Mouse (Mus musculus): ENCODE results near the gene Rer1. TPM values are rescaled to one million over a fixed set of nuclear protein-coding genes. Genes with fewer than 3 reads are reported as not detected.

Rer1 gene
- polyA plus RNA-seq (2014; fragmentation: Nextera tagmentation; extraction: Ambion mirVana), result 137 and 149 TPM in 2 replicates

GRCm38 (mm10) chr4:155086108-155087024 is at the start of gene Rer1, which contains the start of gene Morn1:
Rer1 (minus strand) TSS chr4:155086382.
Morn1 (plus strand) TSS chr4:155086577.
- peak within 1 kb of the TSS; percentile 91 for H3K4me2 ChIP-seq (ENCODE audit: low read depth, severe bottlenecking)
- ATAC-seq (ENCODE audit: insufficient number of reproducible peaks, low FRiP score, low TSS enrichment, low read depth) (peak; percentile 96), DNase-seq (ENCODE audit: low spot score) (peak; percentile 100)
- no peaks in the 10 kb centered on the region for H3K27me3 ChIP-seq (ENCODE audit: control insufficient read depth, insufficient read depth, low read length)
- H3K36me3 ChIP-seq (ENCODE audit: control insufficient read depth, insufficient read depth, low read length), result peaks cover 2% of the 10 kb centered on the region; the same call in 1 of the 2 replicates
- no peaks in the 10 kb centered on the region for H3K9me3 ChIP-seq (ENCODE audit: control insufficient read depth, low read length)
- peak within 1 kb of the TSS; percentile 89 for H3K27ac ChIP-seq (replicated peaks; ENCODE audit: low read depth, low read length)
- WGBS, result under 1% methylated on average over 70 of the region's 85 CpGs
- peaks cover 13% of the 10 kb centered on the region for H3K4me1 ChIP-seq (ENCODE audit: control insufficient read depth, insufficient read depth, low read length)
- H3K9ac ChIP-seq (ENCODE audit: low read length), result peak within 1 kb of the TSS; percentile 87
- peak within 1 kb of the TSS; percentile 82 for H3K4me3 ChIP-seq (ENCODE audit: low read depth, low read length)

- no peaks in the 10 kb centered on the region for H3K9me3 ChIP-seq (ENCODE audit: control insufficient read depth, low read length)
These were observed 48.5 kb upstream of the Rer1 start for GRCm38 (mm10) chr4:155134686-155135172.

GRCm38 (mm10) chr4:155133658-155134417 is 47.7 kb upstream of the Rer1 start:
- Histone ChIP-seq H3K9ac (ENCODE audit: low read length) (no peak overlapping the region), H3K27ac (replicated peaks; ENCODE audit: low read depth, low read length) (peak overlapping the region; percentile 77), H3K27me3 (ENCODE audit: control insufficient read depth, insufficient read depth, low read length) (no peaks in the 10 kb centered on the region), H3K4me1 (ENCODE audit: control insufficient read depth, insufficient read depth, low read length) (peaks cover 42% of the 10 kb centered on the region), H3K4me2 (ENCODE audit: low read depth, severe bottlenecking) (no peak overlapping the region), H3K9me3 (ENCODE audit: control insufficient read depth, low read length) (no peaks in the 10 kb centered on the region), H3K4me3 (ENCODE audit: low read depth, low read length) (no peak overlapping the region), H3K36me3 (ENCODE audit: control insufficient read depth, insufficient read depth, low read length) (no peaks in the 10 kb centered on the region)
- peak; percentile 72 for DNase-seq (ENCODE audit: low spot score)
- ATAC-seq (ENCODE audit: insufficient number of reproducible peaks, low FRiP score, low TSS enrichment, low read depth), result peak; percentile 44; the same call in 1 of the 2 replicates
- WGBS, result 15% methylated on average over 20 of the region's 20 CpGs

More at GRCm38 (mm10) chr4:155134686-155135172, 48.5 kb upstream of the Rer1 start:
- H3K4me1 ChIP-seq (ENCODE audit: control insufficient read depth, insufficient read depth, low read length), result peaks cover 42% of the 10 kb centered on the region
- no peak overlapping the region for H3K4me3 ChIP-seq (ENCODE audit: low read depth, low read length)
- no peak overlapping the region for H3K9ac ChIP-seq (ENCODE audit: low read length)
- no peak for DNase-seq (ENCODE audit: low spot score)
- H3K27ac ChIP-seq (replicated peaks; ENCODE audit: low read depth, low read length), result peak overlapping the region; percentile 77; the same call in 1 of the 2 replicates
- 82% methylated on average over 7 of the region's 7 CpGs for WGBS
- no peak overlapping the region for H3K4me2 ChIP-seq (ENCODE audit: low read depth, severe bottlenecking)
- no peaks in the 10 kb centered on the region for H3K36me3 ChIP-seq (ENCODE audit: control insufficient read depth, insufficient read depth, low read length)
- no peak for ATAC-seq (ENCODE audit: insufficient number of reproducible peaks, low FRiP score, low TSS enrichment, low read depth)
- no peaks in the 10 kb centered on the region for H3K27me3 ChIP-seq (ENCODE audit: control insufficient read depth, insufficient read depth, low read length)

- Histone ChIP-seq H3K4me1 (ENCODE audit: control insufficient read depth, insufficient read depth, low read length) (peaks cover 42% of the 10 kb centered on the region), H3K9ac (ENCODE audit: low read length) (no peak overlapping the region), H3K27ac (replicated peaks; ENCODE audit: low read depth, low read length) (peak overlapping the region; percentile 77), H3K4me2 (ENCODE audit: low read depth, severe bottlenecking) (no peak overlapping the region), H3K9me3 (ENCODE audit: control insufficient read depth, low read length) (no peaks in the 10 kb centered on the region), H3K36me3 (ENCODE audit: control insufficient read depth, insufficient read depth, low read length) (no peaks in the 10 kb centered on the region), H3K27me3 (ENCODE audit: control insufficient read depth, insufficient read depth, low read length) (no peaks in the 10 kb centered on the region), H3K4me3 (ENCODE audit: low read depth, low read length) (no peak overlapping the region)
- ATAC-seq (ENCODE audit: insufficient number of reproducible peaks, low FRiP score, low TSS enrichment, low read depth) (no peak), DNase-seq (ENCODE audit: low spot score) (no peak)
- WGBS, result 75% methylated on average over 3 of the region's 3 CpGs
These were observed 47.0 kb upstream of the Rer1 start for GRCm38 (mm10) chr4:155133188-155133587.

GRCm38 (mm10) chr4:155130616-155131015 is 44.4 kb upstream of the Rer1 start:
- 74% methylated on average over 7 of the region's 7 CpGs for WGBS
- H3K27ac ChIP-seq (replicated peaks; ENCODE audit: low read depth, low read length), result no peak overlapping the region
- H3K9me3 ChIP-seq (ENCODE audit: control insufficient read depth, low read length), result no peaks in the 10 kb centered on the region

GRCm38 (mm10) chr4:155129996-155130395 is 43.8 kb upstream of the Rer1 start:
- H3K4me2 ChIP-seq (ENCODE audit: low read depth, severe bottlenecking), result no peak overlapping the region

More at GRCm38 (mm10) chr4:155130616-155131015, 44.4 kb upstream of the Rer1 start:
- H3K4me2 ChIP-seq (ENCODE audit: low read depth, severe bottlenecking), result no peak overlapping the region
- H3K36me3 ChIP-seq (ENCODE audit: control insufficient read depth, insufficient read depth, low read length), result no peaks in the 10 kb centered on the region
- ATAC-seq (ENCODE audit: insufficient number of reproducible peaks, low FRiP score, low TSS enrichment, low read depth) (no peak), DNase-seq (ENCODE audit: low spot score) (no peak)
- H3K9ac ChIP-seq (ENCODE audit: low read length), result no peak overlapping the region
- H3K27me3 ChIP-seq (ENCODE audit: control insufficient read depth, insufficient read depth, low read length), result no peaks in the 10 kb centered on the region
- H3K4me1 ChIP-seq (ENCODE audit: control insufficient read depth, insufficient read depth, low read length), result peaks cover 33% of the 10 kb centered on the region
- no peak overlapping the region for H3K4me3 ChIP-seq (ENCODE audit: low read depth, low read length)

GRCm38 (mm10) chr4:155129132-155129917 is 43.1 kb upstream of the Rer1 start:
- DNase-seq (ENCODE audit: low spot score) (no peak), ATAC-seq (ENCODE audit: insufficient number of reproducible peaks, low FRiP score, low TSS enrichment, low read depth) (no peak)
- H3K27ac ChIP-seq (replicated peaks; ENCODE audit: low read depth, low read length), result no peak overlapping the region
- H3K36me3 ChIP-seq (ENCODE audit: control insufficient read depth, insufficient read depth, low read length), result no peaks in the 10 kb centered on the region
- peaks cover 21% of the 10 kb centered on the region for H3K4me1 ChIP-seq (ENCODE audit: control insufficient read depth, insufficient read depth, low read length)
- H3K9ac ChIP-seq (ENCODE audit: low read length), result no peak overlapping the region
- 92% methylated on average over 10 of the region's 10 CpGs for WGBS
- no peaks in the 10 kb centered on the region for H3K27me3 ChIP-seq (ENCODE audit: control insufficient read depth, insufficient read depth, low read length)
- no peak overlapping the region for H3K4me3 ChIP-seq (ENCODE audit: low read depth, low read length)
- no peaks in the 10 kb centered on the region for H3K9me3 ChIP-seq (ENCODE audit: control insufficient read depth, low read length)
- no peak overlapping the region for H3K4me2 ChIP-seq (ENCODE audit: low read depth, severe bottlenecking)

More at GRCm38 (mm10) chr4:155129996-155130395, 43.8 kb upstream of the Rer1 start:
- Histone ChIP-seq H3K4me1 (ENCODE audit: control insufficient read depth, insufficient read depth, low read length) (peaks cover 27% of the 10 kb centered on the region), H3K27ac (replicated peaks; ENCODE audit: low read depth, low read length) (no peak overlapping the region), H3K36me3 (ENCODE audit: control insufficient read depth, insufficient read depth, low read length) (no peaks in the 10 kb centered on the region), H3K4me3 (ENCODE audit: low read depth, low read length) (no peak overlapping the region), H3K9me3 (ENCODE audit: control insufficient read depth, low read length) (no peaks in the 10 kb centered on the region), H3K27me3 (ENCODE audit: control insufficient read depth, insufficient read depth, low read length) (no peaks in the 10 kb centered on the region), H3K9ac (ENCODE audit: low read length) (no peak overlapping the region)
- 83% methylated on average over 14 of the region's 14 CpGs for WGBS
- ATAC-seq (ENCODE audit: insufficient number of reproducible peaks, low FRiP score, low TSS enrichment, low read depth), result no peak
- no peak for DNase-seq (ENCODE audit: low spot score)
